Mouse (Mus musculus) liver, embryonic 13.5 days (tissue): Measurements from ENCODE around the gene Ciao1. TPM values are rescaled to one million over a fixed set of nuclear protein-coding genes. Genes with fewer than 3 reads are reported as not detected.

ENCODE experiments used
- ATAC-seq: fragments of 200-750 bp; cut with Nextera tagmentation; 2 replicates; pipeline ENCODE4 v1.8.0; 2017; ENCODE audit warnings: low read depth, mild to moderate bottlenecking, moderate number of reproducible peaks, moderate library complexity
- DNase-seq: peaks from one replicate; pipeline ENCODE4 v3.0.0; 2022
- H3K27ac ChIP-seq: fragments of 300-500 bp; sonication (generic); 2 replicates; pipeline ENCODE4 v1.5.1; 2015; ENCODE audit warnings: moderate library complexity, mild to moderate bottlenecking, inconsistent platforms
- H3K27me3 ChIP-seq: fragments of 300-500 bp; sonication (generic); 2 replicates; pipeline ENCODE4 v1.6.1; 2015; ENCODE audit warnings: mild to moderate bottlenecking, inconsistent platforms
- H3K36me3 ChIP-seq: fragments of 300-500 bp; sonication (generic); 2 replicates; pipeline ENCODE4 v1.6.1; 2015; ENCODE audit warnings: mild to moderate bottlenecking, inconsistent platforms
- H3K4me1 ChIP-seq: fragments of 300-500 bp; sonication (generic); replicated peaks from 2 replicates; pipeline ENCODE4 v1.6.1; 2015; ENCODE audit warnings: inconsistent platforms
- H3K4me2 ChIP-seq: fragments of 300-500 bp; sonication (generic); 2 replicates; pipeline ENCODE4 v1.6.1; 2015; ENCODE audit warnings: inconsistent platforms, mild to moderate bottlenecking, moderate library complexity
- H3K4me3 ChIP-seq: fragments of 300-500 bp; sonication (generic); replicated peaks from 2 replicates; pipeline ENCODE4 v1.5.1; 2015; ENCODE audit warnings: mild to moderate bottlenecking, inconsistent platforms
- H3K9ac ChIP-seq: fragments of 300-500 bp; sonication (generic); 2 replicates; pipeline ENCODE4 v1.6.1; 2015; ENCODE audit warnings: mild to moderate bottlenecking, inconsistent platforms
- H3K9me3 ChIP-seq: fragments of 300-500 bp; sonication (generic); replicated peaks from 2 replicates; pipeline ENCODE4 v1.6.1; 2016; ENCODE audit warnings: inconsistent platforms
- WGBS: fragments of 180-500 bp; shearing (Covaris S2); methylation state at CpG from one replicate; pipeline ENCODE4 v1.1.7; 2015; ENCODE audit not compliant: insufficient replicate concordance; 5-methylcytosine and 5-hydroxymethylcytosine counted together
- polyA plus RNA-seq: library from polyadenylated mRNA; unstranded; fragments of >200 nt; fragmentation: Nextera tagmentation; extraction: Ambion mirVana; gene quantifications from 2 replicates; pipeline ENCODE4 v1.2.1, GENCODE M21; 2015

Ciao1 gene
- polyA plus RNA-seq, 1 experiment from 2014 or later, result 44.6 TPM

DNA sequence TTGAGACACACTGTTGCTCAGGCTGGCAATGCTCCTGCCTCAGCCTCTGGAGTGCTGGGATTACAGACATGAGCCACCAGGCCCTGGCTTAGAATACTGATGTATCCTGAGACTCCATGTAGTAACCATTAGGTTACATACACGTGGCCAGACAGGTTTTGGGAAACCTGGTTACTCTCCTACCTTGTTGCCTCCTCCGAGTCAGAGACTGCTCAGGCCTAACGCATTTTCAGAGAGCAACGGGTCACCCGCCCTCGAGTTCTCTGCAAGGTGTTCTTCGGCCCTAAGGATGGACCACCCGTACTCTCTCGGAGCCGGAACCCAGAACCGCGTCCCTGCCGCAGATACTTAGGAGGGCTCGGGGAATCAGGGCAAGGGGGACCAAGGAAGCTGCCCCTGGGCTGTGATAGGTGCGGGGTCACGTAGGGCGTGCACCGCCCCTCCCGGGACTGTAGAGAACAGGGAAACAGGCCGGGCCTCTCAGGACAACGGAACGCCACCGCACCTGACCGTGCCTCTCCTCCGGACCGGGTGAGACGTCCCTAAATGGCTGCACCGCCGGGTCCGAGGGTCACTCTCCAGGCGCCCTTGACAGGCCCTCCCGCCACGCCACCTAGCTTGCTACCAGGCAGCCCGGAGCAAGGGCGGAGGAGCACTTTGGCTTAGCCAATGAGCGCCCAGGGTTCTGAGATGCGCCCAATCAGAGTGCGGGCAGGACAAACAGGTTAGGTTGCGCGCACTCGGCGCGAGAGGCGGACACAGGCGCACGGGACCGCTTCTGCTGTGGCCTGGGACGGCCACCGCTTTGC, 22.1 kb upstream of the Ciao1 start, which contains the start of gene Stard7:
Stard7 (plus strand) TSS at position 728 of the 809 bp plus-strand sequence.
- H3K4me3 ChIP-seq, result peak within 1 kb of the TSS; percentile 98
- under 1% methylated on average over 49 of the region's 49 CpGs for WGBS
- peak; percentile 97 for ATAC-seq

DNA sequence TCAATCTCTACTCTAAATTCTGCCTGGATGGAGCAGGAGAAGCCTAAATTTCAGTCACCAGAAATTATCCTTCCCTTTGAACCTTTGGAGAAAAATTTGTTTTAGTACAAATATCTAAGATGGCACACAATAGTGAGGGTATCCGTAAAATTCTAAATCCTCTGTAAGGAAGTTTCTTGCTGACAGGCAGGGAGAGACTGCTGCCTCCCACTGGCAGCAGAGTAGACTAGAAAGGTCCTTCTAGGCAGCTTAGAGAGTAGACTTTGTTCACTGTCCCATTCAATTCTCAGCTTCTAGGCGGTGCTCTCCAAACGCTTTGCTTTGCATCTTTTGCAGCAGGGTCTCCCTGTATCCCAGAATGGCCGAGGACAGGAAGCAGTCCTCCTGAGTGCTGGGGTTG, 20.2 kb upstream of the Ciao1 start:
- Histone ChIP-seq H3K4me3 (no peak overlapping the region), H3K9me3 (no peaks in the 10 kb centered on the region), H3K36me3 (no peaks in the 10 kb centered on the region), H3K27me3 (no peaks in the 10 kb centered on the region), H3K4me2 (no peak overlapping the region), H3K27ac (no peak overlapping the region), H3K9ac (no peak overlapping the region), H3K4me1 (peaks cover 27% of the 10 kb centered on the region)
- ATAC-seq (no peak), DNase-seq (no peak)
- 63% methylated on average over 4 of the region's 4 CpGs for WGBS

More for the DNA sequence above, 22.1 kb upstream of the Ciao1 start, which contains the start of gene Stard7:
- Histone ChIP-seq H3K4me1 (peaks cover 33% of the 10 kb centered on the region), H3K27me3 (no peaks in the 10 kb centered on the region), H3K36me3 (0 out of 2 replicates have a peak, but pooled peaks cover 6% of the 10 kb centered on the region), H3K9ac (peak within 1 kb of the TSS; percentile 97), H3K27ac (peak within 1 kb of the TSS; percentile 96), H3K4me2 (peak within 1 kb of the TSS; percentile 84), H3K9me3 (no peaks in the 10 kb centered on the region)
- peak; percentile 96 for DNase-seq

DNA sequence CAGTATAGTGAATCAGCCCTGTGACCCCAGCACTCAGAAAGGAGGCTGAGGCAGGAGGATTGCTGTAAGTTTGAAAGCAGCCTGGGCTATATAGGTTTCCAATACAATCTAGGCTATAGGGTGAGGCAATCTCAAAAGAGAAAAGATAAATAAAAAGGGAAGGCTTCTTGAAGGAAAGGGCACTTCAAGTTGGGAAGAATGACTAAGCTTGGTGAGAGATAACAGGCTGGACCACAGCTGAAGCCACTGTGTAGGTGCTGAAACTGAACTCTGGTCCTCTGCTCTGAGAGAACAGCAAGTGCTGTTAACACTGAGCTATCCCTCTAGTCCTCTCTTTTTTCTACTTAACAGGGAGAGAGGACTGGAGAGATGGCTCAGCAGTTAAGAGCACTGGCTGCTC, 14.9 kb upstream of the Ciao1 start:
- Histone ChIP-seq H3K9me3 (no peaks in the 10 kb centered on the region), H3K4me3 (no peak overlapping the region), H3K27ac (no peak overlapping the region), H3K9ac (no peak overlapping the region), H3K4me2 (no peak overlapping the region), H3K36me3 (peaks cover 23% of the 10 kb centered on the region), H3K27me3 (no peaks in the 10 kb centered on the region), H3K4me1 (peaks cover 8% of the 10 kb centered on the region)
- DNase-seq, result no peak
- ATAC-seq, result no peak

- Histone ChIP-seq H3K27me3 (no peaks in the 10 kb centered on the region), H3K4me1 (peaks cover 6% of the 10 kb centered on the region), H3K9me3 (no peaks in the 10 kb centered on the region), H3K36me3 (peaks cover 37% of the 10 kb centered on the region), H3K9ac (no peak overlapping the region), H3K4me3 (no peak overlapping the region), H3K4me2 (no peak overlapping the region), H3K27ac (no peak overlapping the region)
- WGBS, result 81% methylated on average over 5 of the region's 5 CpGs
- no peak for DNase-seq
- no peak for ATAC-seq
Observed at GRCm38 (mm10) chr2:127259340-127259739, 11.7 kb upstream of the Ciao1 start.

- Histone ChIP-seq H3K4me1 (peaks cover 19% of the 10 kb centered on the region), H3K4me2 (no peak overlapping the region), H3K36me3 (peaks cover 45% of the 10 kb centered on the region), H3K27me3 (no peaks in the 10 kb centered on the region), H3K9me3 (no peaks in the 10 kb centered on the region), H3K4me3 (no peak overlapping the region), H3K27ac (no peak overlapping the region), H3K9ac (no peak overlapping the region)
- no peak for ATAC-seq
- DNase-seq, result no peak
- 78% methylated on average over 6 of the region's 6 CpGs for WGBS
Observed at GRCm38 (mm10) chr2:127255294-127255693, 7.7 kb upstream of the Ciao1 start.

DNA sequence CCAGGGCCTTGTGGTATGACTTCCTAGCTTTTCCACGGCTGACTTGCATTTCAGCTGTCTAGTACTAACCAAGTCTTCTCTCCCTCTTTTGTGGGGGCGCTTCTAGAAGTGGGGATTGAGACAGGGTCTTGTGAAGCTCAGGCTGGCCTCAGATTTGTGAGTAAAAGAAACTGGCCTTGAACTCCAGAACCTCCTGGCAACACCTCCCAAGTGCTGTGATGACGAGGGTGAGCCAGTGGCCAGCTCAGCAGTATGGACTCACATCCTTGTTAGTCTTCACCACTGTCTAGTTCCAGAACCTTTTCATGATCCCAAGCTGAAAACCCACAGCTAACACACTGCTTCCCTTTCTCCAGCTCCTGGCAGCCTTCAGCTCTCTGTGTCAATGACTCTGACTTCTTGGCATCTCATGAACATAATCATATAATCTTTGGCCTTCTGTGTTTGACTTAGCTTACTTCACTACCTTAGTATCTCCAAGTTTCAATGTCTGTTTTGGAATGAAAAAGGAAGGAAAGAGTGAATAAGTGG, 7.1 kb upstream of the Ciao1 start:
- no peaks in the 10 kb centered on the region for H3K27me3 ChIP-seq
- 72% methylated on average over 3 of the region's 3 CpGs for WGBS
- H3K4me1 ChIP-seq, result peaks cover 25% of the 10 kb centered on the region
- H3K9ac ChIP-seq, result no peak overlapping the region
- DNase-seq (no peak), ATAC-seq (no peak)
- H3K9me3 ChIP-seq, result no peaks in the 10 kb centered on the region
- H3K4me2 ChIP-seq, result no peak overlapping the region
- no peak overlapping the region for H3K27ac ChIP-seq
- H3K4me3 ChIP-seq, result no peak overlapping the region
- H3K36me3 ChIP-seq, result peaks cover 44% of the 10 kb centered on the region

GRCm38 (mm10) chr2:127252787-127253186, 5.2 kb upstream of the Ciao1 start:
- Histone ChIP-seq H3K4me1 (peaks cover 38% of the 10 kb centered on the region), H3K27ac (peak overlapping the region; percentile 19; the same call in 1 of the 2 replicates), H3K9ac (no peak overlapping the region), H3K9me3 (no peaks in the 10 kb centered on the region), H3K4me3 (no peak overlapping the region), H3K36me3 (peaks cover 25% of the 10 kb centered on the region), H3K27me3 (no peaks in the 10 kb centered on the region), H3K4me2 (no peak overlapping the region)
- 78% methylated on average over 5 of the region's 5 CpGs for WGBS
- ATAC-seq, result no peak
- DNase-seq, result no peak

- H3K27me3 ChIP-seq, result no peaks in the 10 kb centered on the region
- H3K4me1 ChIP-seq, result peaks cover 41% of the 10 kb centered on the region
- H3K4me3 ChIP-seq, result no peak overlapping the region
- no peak overlapping the region for H3K27ac ChIP-seq
- no peak overlapping the region for H3K4me2 ChIP-seq
- WGBS, result 56% methylated on average over 3 of the region's 3 CpGs
- peaks cover 17% of the 10 kb centered on the region for H3K36me3 ChIP-seq
- DNase-seq (no peak), ATAC-seq (no peak)
- H3K9me3 ChIP-seq, result no peaks in the 10 kb centered on the region
- no peak overlapping the region for H3K9ac ChIP-seq
Observed at GRCm38 (mm10) chr2:127251880-127252527, 4.4 kb upstream of the Ciao1 start.

GRCm38 (mm10) chr2:127251457-127251856, 3.8 kb upstream of the Ciao1 start:
- no peak overlapping the region for H3K4me2 ChIP-seq
- no peak overlapping the region for H3K4me3 ChIP-seq
- H3K4me1 ChIP-seq, result peaks cover 47% of the 10 kb centered on the region
- no peaks in the 10 kb centered on the region for H3K9me3 ChIP-seq
- peaks cover 14% of the 10 kb centered on the region for H3K36me3 ChIP-seq
- DNase-seq, result no peak
- no peaks in the 10 kb centered on the region for H3K27me3 ChIP-seq
- H3K9ac ChIP-seq, result no peak overlapping the region
- no peak overlapping the region for H3K27ac ChIP-seq
- ATAC-seq, result no peak
- 76% methylated on average over 3 of the region's 3 CpGs for WGBS

DNA sequence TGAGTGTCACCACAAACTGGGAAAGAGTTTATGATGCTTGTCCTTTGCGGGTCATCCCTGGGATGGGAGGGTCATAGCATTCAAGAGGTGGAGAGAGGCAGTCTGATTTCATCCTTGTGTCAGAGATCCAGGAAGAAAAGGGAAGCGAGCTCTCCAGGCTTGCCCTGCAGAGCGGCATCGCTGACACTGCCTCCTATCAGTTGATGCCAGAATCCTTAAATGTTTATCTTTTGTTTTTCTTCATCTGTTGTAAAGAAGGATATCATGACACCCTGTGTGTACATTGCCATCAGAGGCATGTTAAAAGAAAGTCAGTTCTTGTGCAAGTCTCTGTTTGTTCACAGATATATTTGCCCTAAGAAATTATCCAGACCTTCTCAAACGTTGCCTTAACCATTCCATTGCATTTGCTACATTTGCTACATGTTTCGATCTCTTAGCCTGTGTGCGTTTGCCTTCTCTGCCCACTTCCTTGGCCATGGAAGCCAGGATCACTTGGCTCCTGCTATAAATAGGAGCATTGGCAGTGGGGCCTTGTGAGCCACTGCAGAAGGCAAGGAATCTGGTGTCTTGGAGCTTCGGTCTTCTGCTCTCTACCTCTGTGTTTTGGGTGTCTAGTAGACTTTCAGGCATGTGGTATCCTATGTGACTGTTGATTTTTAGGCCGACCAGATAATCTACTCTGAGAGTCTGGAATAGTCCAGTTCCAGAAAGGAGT, 2.8 kb upstream of the Ciao1 start:
- H3K27me3 ChIP-seq, result no peaks in the 10 kb centered on the region
- DNase-seq (no peak), ATAC-seq (no peak)
- peaks cover 18% of the 10 kb centered on the region for H3K36me3 ChIP-seq
- H3K27ac ChIP-seq, result no peak overlapping the region
- H3K9me3 ChIP-seq, result no peaks in the 10 kb centered on the region
- peaks cover 56% of the 10 kb centered on the region for H3K4me1 ChIP-seq
- no peak overlapping the region for H3K9ac ChIP-seq
- WGBS, result 69% methylated on average over 9 of the region's 9 CpGs
- H3K4me2 ChIP-seq, result peak overlapping the region; percentile 99
- H3K4me3 ChIP-seq, result no peak overlapping the region

GRCm38 (mm10) chr2:127248334-127249004, 853 bp upstream of the Ciao1 start:
- Histone ChIP-seq H3K27ac (peak overlapping the region; percentile 95), H3K27me3 (no peaks in the 10 kb centered on the region), H3K9me3 (no peaks in the 10 kb centered on the region), H3K4me3 (peak overlapping the region; percentile 97), H3K36me3 (peaks cover 37% of the 10 kb centered on the region), H3K4me2 (peak overlapping the region; percentile 99), H3K9ac (peak overlapping the region; percentile 95), H3K4me1 (peaks cover 56% of the 10 kb centered on the region)
- ATAC-seq, result peak; percentile 48
- DNase-seq, result peak; percentile 56
- WGBS, result under 1% methylated on average over 39 of the region's 39 CpGs
